Mouse (Mus musculus) heart, embryonic 15.5 days (tissue): Measurements from ENCODE around the gene Mrpl58. TPM values are rescaled to one million over a fixed set of nuclear protein-coding genes. Genes with fewer than 3 reads are reported as not detected.

ENCODE experiments used
- ATAC-seq: fragments of 200-750 bp; cut with Nextera tagmentation; replicated peaks from 2 replicates; pipeline ENCODE4 v1.8.0; 2017; ENCODE audit warnings: low read depth, moderate TSS enrichment; ENCODE audit not compliant: insufficient number of reproducible peaks, insufficient read depth, low FRiP score
- H3K27ac ChIP-seq: fragments of 300-500 bp; sonication (generic); 2 replicates; pipeline ENCODE4 v1.5.1; 2015; ENCODE audit warnings: mild to moderate bottlenecking, inconsistent platforms
- H3K27me3 ChIP-seq: fragments of 300-500 bp; sonication (generic); 2 replicates; pipeline ENCODE4 v1.6.1; 2015; ENCODE audit warnings: inconsistent platforms
- H3K36me3 ChIP-seq: fragments of 300-500 bp; sonication (generic); 2 replicates; pipeline ENCODE4 v1.6.1; 2015; ENCODE audit warnings: mild to moderate bottlenecking, inconsistent platforms
- H3K4me1 ChIP-seq: fragments of 300-500 bp; sonication (generic); replicated peaks from 2 replicates; pipeline ENCODE4 v1.6.1; 2015; ENCODE audit warnings: inconsistent platforms
- H3K4me2 ChIP-seq: fragments of 300-500 bp; sonication (generic); 2 replicates; pipeline ENCODE4 v1.6.1; 2015; ENCODE audit warnings: inconsistent platforms, mild to moderate bottlenecking, moderate library complexity
- H3K4me3 ChIP-seq: fragments of 300-500 bp; sonication (generic); 2 replicates; pipeline ENCODE4 v1.5.1; 2015; ENCODE audit warnings: mild to moderate bottlenecking, inconsistent platforms
- H3K9ac ChIP-seq: fragments of 300-500 bp; sonication (generic); 2 replicates; pipeline ENCODE4 v1.6.1; 2015; ENCODE audit warnings: mild to moderate bottlenecking, inconsistent platforms
- H3K9me3 ChIP-seq: fragments of 300-500 bp; sonication (generic); replicated peaks from 2 replicates; pipeline ENCODE4 v1.6.1; 2016; ENCODE audit warnings: inconsistent platforms
- WGBS: fragments of 180-500 bp; shearing (Covaris S2); methylation state at CpG from one replicate; pipeline ENCODE4 v1.1.7; 2015; ENCODE audit warnings: mixed read lengths; 5-methylcytosine and 5-hydroxymethylcytosine counted together
- polyA plus RNA-seq: library from polyadenylated mRNA; unstranded; fragments of >200 nt; fragmentation: Nextera tagmentation; extraction: Ambion mirVana; gene quantifications from 2 replicates; pipeline ENCODE4 v1.2.1, GENCODE M21; 2015

The Mrpl58 gene
- polyA plus RNA-seq, 1 experiment from 2014 or later = 167 TPM

DNA sequence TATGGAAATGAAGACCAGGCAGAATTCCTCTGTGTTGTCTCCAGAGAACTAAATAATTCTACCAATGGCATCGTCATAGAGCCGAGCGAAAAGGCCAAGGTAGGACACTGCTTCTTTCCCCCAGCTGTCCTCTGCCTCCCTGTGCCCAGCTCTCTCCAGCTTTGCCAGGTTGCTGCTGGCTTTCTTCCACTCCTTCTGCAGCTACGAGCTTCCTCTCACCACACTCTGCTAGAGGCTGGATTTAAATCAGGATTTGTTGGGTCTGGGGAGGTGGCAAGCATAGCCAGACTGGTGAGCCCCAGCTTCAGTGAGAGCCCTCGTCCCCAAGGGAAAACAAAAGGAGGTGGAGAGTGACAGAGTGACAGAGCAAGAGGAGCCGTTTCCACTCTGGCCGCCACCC lies 25.8 kb downstream of the Mrpl58 start:
- H3K4me1 ChIP-seq = peaks cover 11% of the 10 kb centered on the region
- no peak overlapping the region for H3K27ac ChIP-seq
- H3K27me3 ChIP-seq = no peaks in the 10 kb centered on the region
- no peaks in the 10 kb centered on the region for H3K9me3 ChIP-seq
- WGBS = 78% methylated on average over 7 of the region's 7 CpGs
- no peak for ATAC-seq
- H3K9ac ChIP-seq = no peak overlapping the region
- no peak overlapping the region for H3K4me3 ChIP-seq
- no peak overlapping the region for H3K4me2 ChIP-seq
- peaks cover 56% of the 10 kb centered on the region for H3K36me3 ChIP-seq

DNA sequence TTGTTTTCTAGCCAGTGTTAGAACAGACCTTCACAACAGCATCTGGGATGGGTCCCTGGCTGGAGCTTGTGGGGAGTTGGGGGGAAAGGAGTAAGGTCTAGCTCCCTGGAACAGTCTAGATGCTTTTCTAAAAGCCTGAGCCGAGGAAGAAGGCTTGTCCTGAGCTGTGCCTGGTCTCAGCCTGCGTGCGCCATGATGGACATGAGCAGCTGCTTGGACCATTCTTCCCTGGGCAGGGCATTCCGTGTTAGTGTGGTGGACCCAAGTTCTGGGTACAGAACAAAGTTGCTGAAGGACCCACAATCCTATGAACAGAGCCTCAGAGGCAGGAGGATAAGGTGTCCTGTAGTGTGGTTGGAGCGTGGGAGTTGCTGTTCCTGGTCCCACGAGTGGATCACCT lies 27.0 kb downstream of the Mrpl58 start:
- Histone ChIP-seq H3K9me3 (no peaks in the 10 kb centered on the region), H3K4me1 (peaks cover 15% of the 10 kb centered on the region), H3K27ac (no peak overlapping the region), H3K36me3 (peaks cover 48% of the 10 kb centered on the region), H3K9ac (no peak overlapping the region), H3K4me2 (no peak overlapping the region), H3K4me3 (no peak overlapping the region), H3K27me3 (no peaks in the 10 kb centered on the region)
- ATAC-seq = no peak
- 94% methylated on average over 6 of the region's 6 CpGs for WGBS

DNA sequence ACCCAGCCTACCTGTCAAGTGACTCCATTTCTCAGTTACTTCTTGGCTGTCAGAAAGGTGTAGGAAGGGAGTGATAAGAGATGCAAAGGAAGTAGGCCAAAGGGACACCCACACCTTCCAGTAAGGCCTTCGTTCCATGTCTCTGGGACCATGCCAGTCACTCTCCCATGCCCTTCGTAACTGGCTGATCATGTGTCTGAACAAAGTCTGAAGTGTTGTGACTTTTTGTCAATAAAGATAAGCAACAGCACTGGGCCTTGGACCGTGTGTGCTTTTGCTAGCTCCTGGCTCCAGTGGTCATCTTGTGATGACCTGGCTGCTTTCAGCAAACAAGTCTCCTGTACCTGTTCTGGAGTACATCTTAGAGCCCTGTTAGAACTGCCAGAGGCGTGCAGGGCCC lies 29.3 kb downstream of the Mrpl58 start:
- Histone ChIP-seq H3K36me3 (peaks cover 36% of the 10 kb centered on the region), H3K4me1 (peaks cover 16% of the 10 kb centered on the region), H3K27me3 (no peaks in the 10 kb centered on the region), H3K9ac (no peak overlapping the region), H3K4me3 (no peak overlapping the region), H3K4me2 (no peak overlapping the region), H3K27ac (no peak overlapping the region), H3K9me3 (no peaks in the 10 kb centered on the region)
- WGBS = 74% methylated on average over 4 of the region's 4 CpGs
- no peak for ATAC-seq

DNA sequence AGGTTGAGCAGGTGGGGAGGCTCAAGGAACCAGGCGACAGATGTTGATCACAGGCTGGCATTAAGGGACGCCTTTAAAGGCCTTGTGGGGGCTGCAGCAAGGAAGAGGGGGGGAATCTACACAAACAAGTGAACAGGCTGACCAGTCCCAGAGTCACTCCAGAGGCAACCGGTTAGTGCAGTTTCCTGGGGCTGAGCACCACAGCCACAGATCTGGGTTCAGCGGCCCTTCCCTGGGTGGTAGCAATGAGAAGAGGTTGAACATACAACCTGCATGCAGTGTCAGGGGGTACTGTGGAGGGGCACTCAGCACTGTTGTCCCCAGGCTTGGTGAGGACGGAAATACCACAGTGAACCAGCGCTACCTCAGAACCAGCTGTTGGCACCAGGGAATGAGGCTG lies 29.8 kb downstream of the Mrpl58 start:
- Histone ChIP-seq H3K27ac (no peak overlapping the region), H3K9me3 (no peaks in the 10 kb centered on the region), H3K36me3 (peaks cover 36% of the 10 kb centered on the region), H3K4me2 (no peak overlapping the region), H3K9ac (no peak overlapping the region), H3K4me3 (no peak overlapping the region), H3K27me3 (no peaks in the 10 kb centered on the region), H3K4me1 (peaks cover 13% of the 10 kb centered on the region)
- WGBS = 78% methylated on average over 6 of the region's 6 CpGs
- ATAC-seq = no peak

DNA sequence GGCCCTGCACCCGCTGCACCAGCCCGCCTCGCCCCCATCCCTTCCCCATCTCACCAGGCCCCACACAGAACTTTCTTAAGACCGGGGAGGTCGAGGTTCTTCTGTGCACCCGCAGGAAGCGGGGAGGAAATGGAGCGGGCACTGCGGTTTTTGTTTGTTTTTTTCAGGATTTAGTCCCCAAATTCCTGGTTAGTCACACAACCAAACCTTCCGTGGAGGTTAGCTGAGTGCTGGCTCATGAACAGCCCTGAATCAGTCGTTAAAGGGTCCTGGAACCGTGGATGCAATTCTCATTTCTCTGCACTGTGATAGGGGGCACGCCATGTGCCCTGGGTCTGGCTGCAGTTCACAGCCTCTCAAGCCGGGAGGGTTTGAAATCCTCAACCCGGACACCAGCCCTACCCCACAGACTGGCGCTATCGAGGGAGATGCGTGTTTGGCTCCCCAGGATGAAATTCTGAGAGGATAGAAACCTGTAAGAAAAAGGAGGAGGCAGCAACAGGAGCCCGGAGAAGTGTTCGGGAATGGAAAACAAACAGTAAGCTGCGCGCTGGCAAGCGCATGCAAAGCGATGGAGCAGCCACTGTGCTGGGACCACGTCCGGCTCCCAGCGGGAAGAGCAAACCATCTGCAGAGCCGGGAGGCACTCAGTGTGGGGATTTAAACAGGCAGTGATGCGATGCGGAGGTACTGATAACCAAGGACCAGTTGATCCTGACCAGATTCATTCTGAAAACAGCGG lies 32.2 kb downstream of the Mrpl58 start:
- Histone ChIP-seq H3K4me3 (peak overlapping the region; percentile 45), H3K4me2 (peak overlapping the region; percentile 75), H3K9ac (peak overlapping the region; percentile 61), H3K9me3 (no peaks in the 10 kb centered on the region), H3K27me3 (no peaks in the 10 kb centered on the region), H3K4me1 (peaks cover 13% of the 10 kb centered on the region), H3K36me3 (peaks cover 19% of the 10 kb centered on the region), H3K27ac (no peak overlapping the region)
- 9% methylated on average over 31 of the region's 31 CpGs for WGBS
- 0 out of 2 replicates have a peak, but pooled peaks have one; percentile 47 for ATAC-seq

DNA sequence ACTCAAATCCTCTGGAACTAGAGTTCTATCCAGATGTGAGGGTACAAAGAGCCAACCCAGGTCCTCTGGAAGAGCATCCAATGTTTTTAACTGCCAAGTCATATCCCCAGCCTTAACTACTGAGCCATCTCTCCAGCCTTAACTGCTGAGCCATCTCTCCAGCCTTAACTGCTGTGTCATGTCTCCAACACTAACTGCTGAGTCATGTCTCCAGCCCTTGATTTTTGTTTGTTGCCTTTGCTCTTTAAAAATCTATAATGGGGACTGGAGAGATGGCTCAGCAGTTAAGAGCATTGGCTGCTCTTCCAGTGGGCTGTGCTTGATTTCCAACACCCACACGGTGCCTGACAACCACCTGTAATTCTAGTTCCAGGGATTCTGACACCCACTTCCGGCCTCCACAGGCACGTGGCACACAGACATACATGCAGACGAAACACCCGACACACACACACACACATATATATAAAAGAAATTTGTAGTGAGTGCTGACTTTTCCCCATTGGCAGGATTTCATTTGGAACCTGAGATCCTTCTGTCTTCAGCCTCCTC lies 34.1 kb downstream of the Mrpl58 start:
- WGBS = 65% methylated on average over 5 of the region's 5 CpGs
- Histone ChIP-seq H3K36me3 (0 out of 2 replicates have a peak, but pooled peaks cover 3% of the 10 kb centered on the region), H3K27me3 (no peaks in the 10 kb centered on the region), H3K27ac (no peak overlapping the region), H3K4me1 (peaks cover 13% of the 10 kb centered on the region), H3K4me3 (no peak overlapping the region), H3K9me3 (no peaks in the 10 kb centered on the region), H3K9ac (no peak overlapping the region), H3K4me2 (no peak overlapping the region)
- no peak for ATAC-seq

DNA sequence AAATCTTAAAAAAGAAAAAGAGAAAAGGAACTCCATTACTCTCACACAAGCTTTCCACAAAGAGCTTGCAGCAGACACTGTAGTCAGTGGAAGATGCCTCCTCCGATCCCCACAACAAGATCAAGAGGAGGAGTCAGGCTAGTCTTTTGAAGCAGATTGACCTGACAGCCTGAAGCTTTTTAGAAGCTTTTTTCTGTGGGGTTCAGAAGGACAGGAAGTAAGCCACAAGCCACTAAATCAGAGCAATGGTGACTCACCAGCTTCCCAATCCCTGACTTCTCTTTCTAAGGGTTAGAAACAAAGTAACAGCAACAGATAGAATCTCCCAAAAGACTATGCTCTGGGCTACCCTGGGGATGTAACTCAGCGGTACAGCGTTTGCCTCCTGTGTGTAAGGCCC lies 35.8 kb downstream of the Mrpl58 start:
- Histone ChIP-seq H3K4me2 (no peak overlapping the region), H3K4me1 (peaks cover 13% of the 10 kb centered on the region), H3K36me3 (no peaks in the 10 kb centered on the region), H3K27me3 (no peaks in the 10 kb centered on the region), H3K9ac (no peak overlapping the region), H3K9me3 (no peaks in the 10 kb centered on the region), H3K4me3 (no peak overlapping the region), H3K27ac (no peak overlapping the region)
- 75% methylated on average over 3 of the region's 3 CpGs for WGBS
- ATAC-seq = no peak

DNA sequence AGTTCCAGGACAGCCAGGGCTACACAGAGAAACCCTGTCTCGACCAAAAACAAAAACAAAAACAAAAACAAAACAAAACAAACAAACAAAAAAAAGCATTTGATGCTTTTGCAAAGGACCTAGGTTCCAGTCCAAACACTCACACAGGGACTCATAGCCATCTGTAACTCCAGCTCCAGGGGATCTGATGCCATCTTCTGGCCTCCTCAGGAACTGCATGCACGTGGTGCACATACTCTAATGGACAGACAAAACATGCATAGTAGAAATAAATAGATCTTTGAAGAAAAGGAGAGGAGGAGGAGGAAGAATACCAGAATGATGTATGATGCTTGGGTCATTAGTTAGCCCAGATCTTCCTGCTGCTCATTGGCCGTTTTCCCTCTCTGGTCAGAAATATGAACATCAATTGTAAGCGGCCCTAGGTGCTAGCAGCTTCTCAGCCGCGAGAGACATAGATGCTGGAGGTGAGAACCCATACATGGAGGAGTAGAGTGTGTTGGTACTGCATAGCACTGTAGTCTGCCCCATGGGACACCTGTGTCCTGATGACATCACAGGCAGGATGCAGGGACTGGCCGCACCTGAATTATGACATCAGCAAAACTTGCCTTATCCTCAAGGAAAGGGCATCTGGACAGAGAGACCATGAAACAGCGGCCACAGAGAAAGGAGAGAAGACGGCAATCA lies 36.5 kb downstream of the Mrpl58 start, which contains the start of gene Trim80:
Gene Trim80 (plus strand): TSS at position 640 of the 690 bp plus-strand sequence.
- H3K9ac ChIP-seq = no peak within 1 kb of the TSS
- H3K4me1 ChIP-seq = peaks cover 13% of the 10 kb centered on the region
- H3K27me3 ChIP-seq = peaks cover 3% of the 10 kb centered on the region; the same call in 1 of the 2 replicates
- 91% methylated on average over 9 of the region's 9 CpGs for WGBS
- no peak within 1 kb of the TSS for H3K4me2 ChIP-seq
- H3K9me3 ChIP-seq = no peaks in the 10 kb centered on the region
- H3K4me3 ChIP-seq = no peak within 1 kb of the TSS
- no peak for ATAC-seq
- H3K36me3 ChIP-seq = no peaks in the 10 kb centered on the region
- no peak within 1 kb of the TSS for H3K27ac ChIP-seq

DNA sequence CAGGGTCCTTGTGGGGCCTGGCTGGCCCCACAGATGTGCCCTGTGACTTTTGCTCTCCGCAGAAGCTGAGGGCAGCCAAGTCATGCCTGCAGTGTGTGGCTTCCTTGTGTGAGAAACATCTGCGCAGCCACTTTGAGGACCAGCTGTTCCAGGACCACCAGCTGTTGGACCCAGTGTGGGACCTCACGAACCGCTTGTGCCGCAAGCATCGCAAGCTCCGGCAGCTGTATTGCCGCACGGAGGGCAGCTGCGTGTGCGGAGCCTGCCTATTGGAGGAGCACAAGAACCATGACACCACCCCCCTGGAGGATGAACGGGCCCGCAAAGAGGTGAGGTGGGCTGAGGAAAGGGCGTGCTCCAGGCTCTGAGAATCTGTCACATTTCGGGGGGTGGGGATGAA lies 37.9 kb downstream of the Mrpl58 start:
- Histone ChIP-seq H3K27me3 (peaks cover 3% of the 10 kb centered on the region; the same call in 1 of the 2 replicates), H3K4me1 (peaks cover 4% of the 10 kb centered on the region), H3K4me3 (no peak overlapping the region), H3K9me3 (no peaks in the 10 kb centered on the region), H3K27ac (no peak overlapping the region), H3K4me2 (no peak overlapping the region), H3K36me3 (no peaks in the 10 kb centered on the region), H3K9ac (no peak overlapping the region)
- 52% methylated on average over 15 of the region's 15 CpGs for WGBS
- no peak for ATAC-seq

DNA sequence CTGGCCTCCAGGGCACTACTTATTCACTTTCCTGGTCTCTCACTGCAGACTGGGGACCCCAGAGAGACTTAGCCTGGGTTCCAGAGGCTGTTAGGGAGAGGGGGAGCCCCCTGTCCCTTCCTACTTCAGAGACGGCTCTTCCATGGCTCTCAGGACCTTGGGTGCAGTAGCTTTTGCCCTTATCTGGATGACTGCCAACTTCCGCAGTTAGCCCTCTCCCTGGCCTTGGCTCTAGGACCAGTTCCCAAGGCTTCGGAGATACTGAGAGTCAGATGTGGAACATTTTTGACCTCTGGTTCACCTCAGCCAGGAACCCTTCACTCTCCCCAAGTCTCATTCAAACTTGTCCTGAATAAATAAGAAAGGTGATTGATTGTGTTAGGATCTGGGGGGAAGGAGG lies 43.4 kb downstream of the Mrpl58 start:
- H3K36me3 ChIP-seq = no peaks in the 10 kb centered on the region
- WGBS = 13% methylated on average over 3 of the region's 3 CpGs
- H3K27ac ChIP-seq = peak overlapping the region; percentile 69
- peaks cover 3% of the 10 kb centered on the region; the same call in 1 of the 2 replicates for H3K27me3 ChIP-seq
- peak overlapping the region; percentile 26; the same call in 1 of the 2 replicates for H3K9ac ChIP-seq
- peaks cover 27% of the 10 kb centered on the region for H3K4me1 ChIP-seq
- no peak overlapping the region for H3K4me3 ChIP-seq
- no peaks in the 10 kb centered on the region for H3K9me3 ChIP-seq
- no peak overlapping the region for H3K4me2 ChIP-seq
- ATAC-seq = peak; percentile 41; the same call in 1 of the 2 replicates

DNA sequence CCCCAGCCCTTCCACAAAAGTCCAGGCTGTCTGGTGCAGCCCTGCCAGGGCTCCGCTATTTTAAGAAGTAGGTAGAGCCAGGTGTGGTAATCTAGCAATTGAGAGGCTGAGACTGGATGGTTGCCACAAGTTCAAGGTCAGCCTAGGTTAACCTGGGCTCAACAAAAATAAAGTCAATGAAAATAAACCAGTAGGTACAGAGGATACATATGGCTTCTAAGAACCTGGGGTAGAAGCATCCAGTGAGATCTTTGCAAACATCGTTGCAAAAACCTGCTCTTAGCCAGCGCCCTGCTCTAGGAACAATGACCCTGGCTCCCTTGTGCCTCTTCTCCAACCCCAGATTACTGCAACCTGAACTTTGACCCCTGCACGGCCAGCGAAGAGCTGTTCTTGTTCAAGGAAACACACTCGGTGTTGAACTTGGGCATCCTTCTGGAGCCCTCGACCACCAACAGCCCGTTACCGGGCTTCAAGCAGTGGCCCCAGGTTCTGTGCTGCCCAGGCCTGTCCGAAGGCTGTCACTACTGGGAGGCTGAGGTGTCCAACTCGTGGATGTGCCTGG lies 43.9 kb downstream of the Mrpl58 start:
- WGBS = 80% methylated on average over 11 of the region's 11 CpGs
- H3K9ac ChIP-seq = no peak overlapping the region
- H3K9me3 ChIP-seq = no peaks in the 10 kb centered on the region
- H3K27me3 ChIP-seq = peaks cover 3% of the 10 kb centered on the region; the same call in 1 of the 2 replicates
- peak; percentile 9; the same call in 1 of the 2 replicates for ATAC-seq
- no peak overlapping the region for H3K4me2 ChIP-seq
- peak overlapping the region; percentile 69 for H3K27ac ChIP-seq
- H3K36me3 ChIP-seq = no peaks in the 10 kb centered on the region
- peaks cover 27% of the 10 kb centered on the region for H3K4me1 ChIP-seq
- no peak overlapping the region for H3K4me3 ChIP-seq
